Mouse (Mus musculus): Measurements from ENCODE around the gene Chst7.

The Chst7 gene

DNA sequence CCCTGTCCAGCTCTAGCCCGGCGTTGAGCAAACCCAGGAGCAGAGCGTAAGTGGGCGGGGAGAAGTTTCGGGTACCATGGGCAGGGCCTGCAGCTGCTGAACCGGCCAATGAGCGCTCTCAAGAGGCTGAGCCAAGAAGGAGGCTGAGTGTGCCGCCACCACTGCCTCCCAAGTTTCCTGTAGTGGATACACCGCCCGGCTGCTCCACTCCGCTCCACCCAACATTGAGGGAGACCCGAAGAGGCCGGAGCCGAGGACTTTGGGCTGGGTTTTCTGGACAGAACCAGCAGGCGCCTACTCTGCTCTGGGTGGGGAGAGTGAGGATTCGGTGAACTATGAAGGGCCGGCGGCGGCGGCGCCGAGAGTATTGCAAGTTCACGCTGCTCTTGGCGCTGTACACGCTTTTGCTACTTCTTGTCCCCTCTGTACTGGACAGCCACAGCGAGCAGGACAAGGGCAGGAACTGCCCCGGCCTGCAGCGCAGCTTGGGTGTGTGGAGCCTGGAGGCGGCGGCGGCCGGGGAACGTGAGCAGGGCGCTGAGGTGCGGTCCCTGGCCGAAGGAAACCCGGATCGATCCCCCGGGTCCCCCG, at the start of gene Chst7:
Chst7 (plus strand) TSS at position 180 of the 591 bp plus-strand sequence.
- peak; percentile 88 for DNase-seq (ENCODE audit: low read depth)

- DNase-seq (ENCODE audit: low read depth) = no peak
Observed at GRCm38 (mm10) chrX:20012211-20012610, 47.1 kb upstream of the Chst7 start.

GRCm38 (mm10) chrX:20020942-20021341, 38.4 kb upstream of the Chst7 start:
- peak; percentile 60 for DNase-seq (ENCODE audit: low read depth)

DNA sequence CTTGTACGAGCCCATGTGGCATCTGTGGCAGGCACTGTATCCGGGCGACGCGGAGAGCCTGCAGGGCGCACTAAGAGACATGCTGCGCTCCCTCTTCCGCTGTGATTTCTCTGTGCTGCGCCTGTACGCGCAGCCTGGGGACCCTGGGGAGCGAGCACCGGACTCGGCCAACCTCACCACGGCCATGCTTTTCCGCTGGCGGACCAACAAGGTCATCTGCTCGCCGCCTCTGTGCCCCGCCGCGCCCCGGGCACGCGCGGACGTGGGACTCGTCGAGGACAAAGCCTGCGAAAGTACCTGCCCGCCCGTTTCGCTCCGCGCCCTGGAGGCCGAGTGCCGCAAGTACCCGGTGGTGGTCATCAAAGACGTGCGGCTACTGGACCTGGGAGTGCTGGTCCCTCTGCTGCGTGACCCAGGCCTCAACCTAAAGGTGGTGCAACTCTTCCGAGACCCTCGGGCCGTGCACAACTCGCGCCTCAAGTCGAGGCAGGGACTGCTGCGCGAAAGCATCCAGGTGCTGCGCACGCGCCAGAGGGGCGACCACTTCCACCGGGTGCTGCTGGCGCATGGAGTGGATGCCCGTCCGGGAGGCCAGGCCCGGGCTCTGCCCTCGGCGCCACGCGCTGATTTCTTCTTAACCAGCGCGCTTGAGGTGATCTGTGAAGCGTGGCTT, 872 bp downstream of the Chst7 start:
- DNase-seq (ENCODE audit: low read depth) = peak; percentile 10

DNA sequence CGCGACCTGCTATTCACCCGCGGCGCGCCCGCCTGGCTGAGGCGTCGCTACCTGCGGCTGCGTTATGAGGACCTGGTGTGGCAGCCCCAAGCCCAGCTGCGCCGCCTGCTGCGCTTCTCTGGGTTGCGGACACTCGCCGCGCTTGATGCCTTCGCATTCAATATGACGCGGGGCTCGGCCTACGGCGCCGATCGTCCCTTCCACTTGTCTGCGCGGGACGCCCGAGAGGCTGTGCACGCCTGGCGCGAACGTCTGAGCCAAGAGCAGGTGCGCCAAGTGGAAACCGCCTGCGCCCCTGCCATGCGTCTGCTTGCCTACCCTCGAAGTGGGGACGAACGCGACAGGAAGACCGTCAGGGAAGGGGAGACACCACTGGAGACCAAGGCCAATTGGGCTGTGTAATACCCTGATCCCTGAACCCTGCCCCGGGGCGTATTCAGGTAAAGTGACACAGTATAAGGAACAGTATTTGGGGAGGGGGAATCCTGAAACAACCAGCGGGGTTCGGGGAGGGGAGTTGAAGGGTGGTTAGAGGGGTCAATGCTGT, 1.5 kb downstream of the Chst7 start:
- DNase-seq (ENCODE audit: low read depth) = no peak

DNA sequence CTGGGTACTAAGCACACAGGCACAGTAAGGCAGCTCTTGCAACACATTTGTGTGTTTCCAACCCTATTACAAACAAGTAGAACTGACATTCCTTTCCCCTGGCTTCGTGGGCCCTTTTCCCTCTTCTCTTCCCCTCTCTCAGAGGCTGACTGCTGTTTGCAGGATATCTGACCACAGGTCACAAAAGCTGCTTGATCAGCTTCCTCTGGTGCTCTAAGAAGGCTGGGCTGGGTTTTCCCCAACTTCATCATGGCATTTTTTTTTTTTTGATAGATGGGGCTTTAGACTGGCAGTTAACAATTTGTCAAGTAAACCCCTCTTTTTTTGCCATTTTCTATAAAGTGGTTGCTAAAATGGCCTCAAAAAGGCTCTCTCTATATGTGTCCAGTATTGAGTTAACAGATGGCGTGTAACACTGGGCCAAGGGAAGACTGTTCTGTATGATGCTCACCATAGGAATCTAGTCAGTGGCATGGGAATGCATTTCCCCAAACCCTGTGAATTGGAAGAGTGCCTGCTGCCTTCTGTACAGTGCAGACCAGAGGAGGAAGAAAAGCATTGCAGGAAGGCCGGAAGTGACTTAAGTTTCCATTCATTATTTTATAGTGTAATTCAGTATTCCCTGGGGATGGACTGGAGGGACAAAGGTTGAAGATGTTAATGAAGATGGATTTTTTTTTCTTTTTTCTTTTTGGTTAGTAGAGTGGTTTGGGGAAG, 2.6 kb downstream of the Chst7 start:
- peak; percentile 57 for DNase-seq (ENCODE audit: low read depth)

DNA sequence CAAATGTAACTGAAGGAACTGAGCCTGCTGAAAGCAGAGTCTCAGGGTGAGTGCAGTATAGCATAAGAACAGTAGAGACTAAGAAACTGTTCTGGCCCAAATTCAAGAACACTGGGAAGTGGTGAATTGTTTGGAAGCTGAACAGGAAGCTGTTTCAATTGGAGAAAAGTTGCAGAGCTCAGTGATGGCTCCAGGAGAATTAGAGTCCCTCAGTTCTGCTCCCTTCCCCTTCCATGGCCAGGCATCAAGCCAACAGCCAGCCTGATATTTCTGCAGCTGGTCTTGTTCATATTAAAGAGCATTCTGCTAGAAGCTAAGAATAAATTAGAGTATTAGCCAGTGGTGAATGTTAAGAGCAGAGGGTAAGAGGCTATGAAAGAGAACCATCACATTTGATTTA, 7.3 kb downstream of the Chst7 start:
- peak; percentile 28 for DNase-seq (ENCODE audit: low read depth)

GRCm38 (mm10) chrX:20070196-20070595, 10.8 kb downstream of the Chst7 start:
- DNase-seq (ENCODE audit: low read depth) = no peak

DNA sequence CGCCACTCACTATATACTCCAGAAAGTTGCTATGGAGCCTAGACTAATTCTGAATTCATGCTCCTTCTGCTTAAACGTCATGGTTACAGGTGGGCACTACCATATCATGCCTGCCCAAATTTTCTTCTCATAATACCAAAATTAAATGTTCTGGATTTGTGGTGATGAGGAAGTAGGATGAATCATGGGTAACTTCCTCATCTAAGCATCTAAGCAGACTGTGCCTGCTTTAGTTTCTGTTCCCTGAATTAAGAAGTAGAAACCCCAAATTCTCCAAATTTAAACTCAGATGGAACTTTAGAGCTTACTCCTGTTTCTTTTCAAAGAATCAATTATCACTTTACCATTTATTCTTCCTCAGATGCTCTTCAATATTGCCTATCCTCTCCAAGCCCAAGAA, 58.4 kb downstream of the Chst7 start:
- no peak for DNase-seq (ENCODE audit: low read depth)

DNA sequence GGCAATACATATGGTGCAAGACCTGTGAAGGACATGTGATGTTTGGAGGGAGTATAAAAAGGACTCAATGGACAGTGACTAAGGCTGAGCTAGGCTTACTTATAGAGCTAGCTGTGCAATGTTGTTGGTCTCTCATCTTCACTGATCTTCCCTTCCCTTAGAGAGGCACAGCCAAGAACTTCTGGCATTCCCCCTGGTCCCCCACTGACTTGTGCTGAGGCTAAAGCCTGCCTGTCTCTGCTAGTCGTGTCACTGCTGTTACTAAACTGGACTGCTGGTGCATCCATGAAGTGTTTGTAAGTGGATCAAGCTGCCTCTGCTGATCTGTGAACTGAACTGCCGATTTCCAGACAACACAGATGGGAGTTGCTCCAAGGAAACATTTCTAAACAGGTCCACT, 66.1 kb downstream of the Chst7 start:
- DNase-seq (ENCODE audit: low read depth) = no peak

GRCm38 (mm10) chrX:20128951-20129350, 69.6 kb downstream of the Chst7 start:
- DNase-seq (ENCODE audit: low read depth) = no peak

DNA sequence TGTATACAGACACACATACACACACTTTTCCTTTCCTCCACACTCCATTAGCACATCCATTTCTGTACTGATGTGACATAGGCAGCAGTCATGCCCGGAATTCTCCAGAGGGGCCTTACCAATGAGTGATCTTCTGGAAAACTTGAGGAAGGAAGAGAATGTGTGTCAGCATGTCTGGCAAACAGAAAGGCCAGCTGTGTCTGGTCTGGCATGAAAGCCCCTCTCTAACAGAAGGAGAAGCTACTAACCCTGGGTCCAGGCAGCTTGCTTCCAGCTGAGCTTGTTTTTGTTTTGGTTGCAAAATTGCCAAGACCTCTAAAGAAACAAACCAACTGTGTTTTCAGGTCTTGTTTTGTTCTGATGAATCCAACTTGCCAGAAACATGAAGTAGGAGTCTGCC, 70.1 kb downstream of the Chst7 start:
- peak; percentile 3 for DNase-seq (ENCODE audit: low read depth)

Measured in NIH3T3 (cell line).